Mouse (Mus musculus) myocyte (in vitro differentiated cells): ENCODE measurements around the gene St3gal3.

ENCODE experiments used
- CEBPB ChIP-seq: IDR thresholded peaks from 2 replicates; pipeline ENCODE4 v1.6.1; 2011; ENCODE audit warnings: mild to moderate bottlenecking, moderate library complexity; ENCODE audit not compliant: poor library complexity, insufficient read depth, severe bottlenecking
- E2F4 ChIP-seq: IDR thresholded peaks from one replicate; pipeline ENCODE4 v1.6.1; 2011; ENCODE audit warnings: mild to moderate bottlenecking, control low read depth, moderate library complexity; ENCODE audit not compliant: insufficient read depth
- MAX ChIP-seq: IDR thresholded peaks from one replicate; pipeline ENCODE4 v1.6.1; 2011; ENCODE audit warnings: low read depth, mild to moderate bottlenecking, control low read depth
- MYOD1 ChIP-seq, 3 experiments: IDR thresholded peaks; one replicate each; pipeline ENCODE4 v1.6.1; 2011; ENCODE audit warnings: control low read depth in 2 of 3, low read depth in 2 of 3, mild to moderate bottlenecking in 2 of 3, moderate library complexity in 1 of 3; ENCODE audit not compliant: insufficient read length in 2 of 3, control insufficient read depth in 1 of 3
- MYOG ChIP-seq, 3 experiments: IDR thresholded peaks; one replicate each; pipeline ENCODE4 v1.6.1; 2011; ENCODE audit warnings: control low read depth in 2 of 3, low read depth in 2 of 3, mild to moderate bottlenecking in 2 of 3; ENCODE audit not compliant: insufficient read length in 2 of 3, control insufficient read depth in 1 of 3, insufficient read depth in 1 of 3
- POLR2A ChIP-seq: IDR thresholded peaks from one replicate; pipeline ENCODE4 v1.6.1; 2011; ENCODE audit warnings: low read depth, mild to moderate bottlenecking, control low read depth, moderate library complexity; ENCODE audit not compliant: insufficient read length
- POLR2AphosphoS2 ChIP-seq: IDR thresholded peaks from one replicate; pipeline ENCODE4 v1.6.1; 2011; ENCODE audit warnings: low read depth, control low read depth; ENCODE audit not compliant: insufficient read length
- REST ChIP-seq: IDR thresholded peaks from one replicate; pipeline ENCODE4 v1.6.1; 2011; ENCODE audit warnings: mild to moderate bottlenecking, control low read depth, moderate library complexity; ENCODE audit not compliant: insufficient read depth, insufficient read length
- TCF12 ChIP-seq: IDR thresholded peaks from one replicate; pipeline ENCODE4 v1.6.1; 2011; ENCODE audit warnings: mild to moderate bottlenecking, control low read depth; ENCODE audit not compliant: poor library complexity, insufficient read depth, severe bottlenecking
- USF1 ChIP-seq: IDR thresholded peaks from one replicate; pipeline ENCODE4 v1.6.1; 2011; ENCODE audit warnings: low read depth, mild to moderate bottlenecking, control low read depth, moderate library complexity

DNA sequence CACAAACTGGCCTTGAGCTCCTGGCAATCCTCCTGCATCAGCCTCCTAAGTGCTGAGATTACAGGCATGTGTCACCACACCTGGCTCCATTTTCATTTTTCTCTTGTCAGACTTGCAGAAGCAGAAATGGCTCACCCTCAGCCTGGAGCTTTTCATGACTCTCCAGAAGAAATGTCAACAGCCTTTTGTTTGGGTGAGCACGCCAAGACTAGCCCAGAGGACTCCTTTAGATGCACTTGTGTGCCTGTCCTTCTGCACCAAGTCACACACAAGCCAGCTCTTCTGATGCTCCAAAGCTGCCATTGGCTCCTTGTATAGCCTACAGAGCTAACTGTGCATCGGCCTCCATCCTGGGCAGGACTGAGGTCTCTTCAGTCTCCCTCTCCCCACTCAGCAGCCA is 141.3 kb downstream of the St3gal3 start:
- TF ChIP-seq MAX (no peak), CEBPB (no peak), MYOG (IDR thresholded peaks at IDR 0.05; ENCODE audit: control insufficient read depth in 1 of 3, insufficient read depth in 1 of 3, insufficient read length in 2 of 3, low read depth in 2 of 3) (no peak), POLR2A (no peak), USF1 (no peak), TCF12 (no peak), E2F4 (no peak), POLR2AphosphoS2 (no peak), REST (no peak), MYOD1 (IDR thresholded peaks at IDR 0.05; ENCODE audit: control insufficient read depth in 1 of 3, insufficient read length in 2 of 3, low read depth in 2 of 3) (no peak)
